Mouse (Mus musculus) heart, adult 2 months (tissue): Measurements from ENCODE around the gene Neurog2. TPM values are rescaled to one million over a fixed set of nuclear protein-coding genes. Genes with fewer than 3 reads are reported as not detected.

Source experiments
- DNase-seq, 2 experiments: peaks; one replicate each; pipeline ENCODE4 v3.0.0; 2021
- H3K27ac ChIP-seq: fragments of 200-600 bp; 2 replicates; pipeline ENCODE4 v1.8.1; 2022
- H3K27me3 ChIP-seq: fragments of 200-500 bp; 2 replicates; pipeline ENCODE4 v1.6.1; 2012; ENCODE audit warnings: mild to moderate bottlenecking, low read length, inconsistent platforms, mixed read lengths; ENCODE audit not compliant: control insufficient read depth, insufficient read depth
- H3K36me3 ChIP-seq: fragments of 200-500 bp; 2 replicates; pipeline ENCODE4 v1.6.1; 2012; ENCODE audit warnings: low read length, inconsistent platforms; ENCODE audit not compliant: control insufficient read depth, insufficient read depth
- H3K4me1 ChIP-seq: fragments of 200-500 bp; 2 replicates; pipeline ENCODE4 v1.6.1; 2011; ENCODE audit warnings: low read length; ENCODE audit not compliant: control insufficient read depth, insufficient read depth
- H3K4me3 ChIP-seq: fragments of 200-600 bp; 2 replicates; pipeline ENCODE4 v1.8.1; 2022
- H3K79me2 ChIP-seq: fragments of 200-500 bp; replicated peaks from 2 replicates; pipeline ENCODE4 v1.6.1; 2012; ENCODE audit warnings: mild to moderate bottlenecking, inconsistent platforms, low read length, moderate library complexity, mixed read lengths; ENCODE audit not compliant: control insufficient read depth, insufficient read depth
- H3K9ac ChIP-seq: fragments of 200-500 bp; 2 replicates; pipeline ENCODE4 v1.6.1; 2012; ENCODE audit warnings: low read depth, mild to moderate bottlenecking, control low read depth, inconsistent platforms, low read length, mixed read lengths
- CTCF ChIP-seq: fragments of 200-600 bp; IDR thresholded peaks from 2 replicates; pipeline ENCODE4 v1.8.1; 2022; ENCODE audit warnings: antibody characterized with exemption, mild to moderate bottlenecking, moderate library complexity
- EP300 ChIP-seq: fragments of 200-500 bp; IDR thresholded peaks from 2 replicates; pipeline ENCODE4 v1.6.1; 2011; ENCODE audit warnings: low read depth, low read length, control low read depth; ENCODE audit not compliant: insufficient read depth
- POLR2A ChIP-seq: fragments of 200-500 bp; IDR thresholded peaks from 2 replicates; pipeline ENCODE4 v1.6.1; 2011; ENCODE audit warnings: mild to moderate bottlenecking, low read depth, low read length, control low read depth; ENCODE audit not compliant: insufficient read depth
- WGBS: fragments of 180-500 bp; shearing (Covaris S2); methylation state at CpG from one replicate; pipeline ENCODE4 v1.1.7; 2018; 5-methylcytosine and 5-hydroxymethylcytosine counted together
- intact Hi-C: fragments of 180-260 bp; cut with DNase I; formaldehyde crosslinking; loops from one replicate; pipeline ENCODE4 v1.15.1; 2025
- polyA plus RNA-seq: library from polyadenylated mRNA; depleted of rRNA; stranded (reverse); fragments of >200 nt; gene quantifications from 2 replicates; pipeline ENCODE4 v1.2.3, GENCODE M21; 2012
- total RNA-seq, 2 experiments: library from RNA; stranded (reverse); gene quantifications; 2 replicates each; pipeline ENCODE4 v1.2.3; 2021

The Neurog2 gene
- total and polyA plus RNA-seq, 3 experiments, result not detected

GRCm38 (mm10) chr3:127626524-127626923 lies 6.4 kb upstream of the Neurog2 start:
- intact Hi-C loops, result loop anchor here (5.0 kb wide), 1 partner anchor 321 kb away; no protein-coding TSS in a partner anchor
- Histone ChIP-seq H3K4me1 (no peaks in the 10 kb centered on the region; the same call in 1 of the 2 replicates), H3K36me3 (no peaks in the 10 kb centered on the region), H3K4me3 (no peak overlapping the region), H3K27ac (no peak overlapping the region), H3K9ac (no peak overlapping the region), H3K27me3 (peaks cover 27% of the 10 kb centered on the region), H3K79me2 (no peaks in the 10 kb centered on the region)
- 16% methylated on average over 3 of the region's 3 CpGs for WGBS
- no peak for TF ChIP-seq EP300
- no peak for TF ChIP-seq POLR2A
- no peak for TF ChIP-seq CTCF
- DNase-seq, result no peak

- 5% methylated on average over 28 of the region's 28 CpGs for WGBS
- Histone ChIP-seq H3K9ac (no peak overlapping the region), H3K27ac (no peak overlapping the region), H3K27me3 (peaks cover 34% of the 10 kb centered on the region), H3K79me2 (no peaks in the 10 kb centered on the region), H3K4me3 (no peak overlapping the region), H3K36me3 (no peaks in the 10 kb centered on the region), H3K4me1 (no peaks in the 10 kb centered on the region; the same call in 1 of the 2 replicates)
- intact Hi-C loops, result loop anchor here (5.0 kb wide), 1 partner anchor 320 kb away; no protein-coding TSS in a partner anchor
- peak; percentile 4 to 27 for DNase-seq
- TF ChIP-seq EP300, result no peak
- no peak for TF ChIP-seq CTCF
- no peak for TF ChIP-seq POLR2A
Observed at GRCm38 (mm10) chr3:127627151-127627955, 5.6 kb upstream of the Neurog2 start.

- H3K79me2 ChIP-seq, result no peaks in the 10 kb centered on the region
- no peaks in the 10 kb centered on the region; the same call in 1 of the 2 replicates for H3K4me1 ChIP-seq
- whole genome bisulfite sequencing, result 4% methylated on average over 9 of the region's 9 CpGs
- peaks cover 40% of the 10 kb centered on the region for H3K27me3 ChIP-seq
- intact Hi-C loops, result loop anchor here (5.0 kb wide), 1 partner anchor 319 kb away; no protein-coding TSS in a partner anchor
- H3K36me3 ChIP-seq, result no peaks in the 10 kb centered on the region
- no peak overlapping the region for H3K9ac ChIP-seq
- H3K27ac ChIP-seq, result no peak overlapping the region
- DNase-seq, result no peak
- TF ChIP-seq CTCF (no peak), EP300 (no peak), POLR2A (no peak)
- no peak overlapping the region for H3K4me3 ChIP-seq
Observed at GRCm38 (mm10) chr3:127627956-127628310, 5.0 kb upstream of the Neurog2 start.

GRCm38 (mm10) chr3:127628311-127629184 lies 4.4 kb upstream of the Neurog2 start:
- WGBS, result 7% methylated on average over 37 of the region's 37 CpGs

GRCm38 (mm10) chr3:127630190-127630589 lies 2.7 kb upstream of the Neurog2 start:
- no peak for DNase-seq
- Histone ChIP-seq H3K9ac (no peak overlapping the region), H3K27me3 (peaks cover 46% of the 10 kb centered on the region), H3K27ac (no peak overlapping the region), H3K4me3 (no peak overlapping the region), H3K36me3 (no peaks in the 10 kb centered on the region), H3K4me1 (no peaks in the 10 kb centered on the region; the same call in 1 of the 2 replicates), H3K79me2 (no peaks in the 10 kb centered on the region)
- no peak for TF ChIP-seq CTCF
- TF ChIP-seq POLR2A, result no peak
- TF ChIP-seq EP300, result no peak
- intact Hi-C loops, result loop anchor here (10.0 kb wide), 1 partner anchor 1585 kb away; no protein-coding TSS in a partner anchor
- 29% methylated on average over 1 of the region's 1 CpGs for WGBS

More at GRCm38 (mm10) chr3:127628311-127629184, 4.4 kb upstream of the Neurog2 start:
- Histone ChIP-seq H3K27ac (no peak overlapping the region), H3K4me1 (no peaks in the 10 kb centered on the region; the same call in 1 of the 2 replicates), H3K36me3 (no peaks in the 10 kb centered on the region), H3K9ac (no peak overlapping the region), H3K79me2 (no peaks in the 10 kb centered on the region), H3K4me3 (no peak overlapping the region), H3K27me3 (peaks cover 44% of the 10 kb centered on the region)
- intact Hi-C loops, result loop anchor here (5.0 kb wide), 1 partner anchor 319 kb away; no protein-coding TSS in a partner anchor
- TF ChIP-seq CTCF (no peak), EP300 (no peak), POLR2A (no peak)
- peak; percentile 6 to 18 for DNase-seq
